Mouse (Mus musculus) heart, adult 2 months (tissue): ENCODE results near the gene Gck. TPM values are rescaled to one million over a fixed set of nuclear protein-coding genes. Genes with fewer than 3 reads are reported as not detected.

ENCODE experiments used
- DNase-seq, 2 experiments: peaks; one replicate each; pipeline ENCODE4 v3.0.0; 2021
- H3K27ac ChIP-seq: fragments of 200-600 bp; 2 replicates; pipeline ENCODE4 v1.8.1; 2022
- H3K27me3 ChIP-seq: fragments of 200-500 bp; 2 replicates; pipeline ENCODE4 v1.6.1; 2012; ENCODE audit warnings: mild to moderate bottlenecking, low read length, inconsistent platforms, mixed read lengths; ENCODE audit not compliant: control insufficient read depth, insufficient read depth
- H3K36me3 ChIP-seq: fragments of 200-500 bp; 2 replicates; pipeline ENCODE4 v1.6.1; 2012; ENCODE audit warnings: low read length, inconsistent platforms; ENCODE audit not compliant: control insufficient read depth, insufficient read depth
- H3K4me1 ChIP-seq: fragments of 200-500 bp; 2 replicates; pipeline ENCODE4 v1.6.1; 2011; ENCODE audit warnings: low read length; ENCODE audit not compliant: control insufficient read depth, insufficient read depth
- H3K4me3 ChIP-seq: fragments of 200-600 bp; 2 replicates; pipeline ENCODE4 v1.8.1; 2022
- H3K79me2 ChIP-seq: fragments of 200-500 bp; replicated peaks from 2 replicates; pipeline ENCODE4 v1.6.1; 2012; ENCODE audit warnings: mild to moderate bottlenecking, inconsistent platforms, low read length, moderate library complexity, mixed read lengths; ENCODE audit not compliant: control insufficient read depth, insufficient read depth
- H3K9ac ChIP-seq: fragments of 200-500 bp; 2 replicates; pipeline ENCODE4 v1.6.1; 2012; ENCODE audit warnings: low read depth, mild to moderate bottlenecking, control low read depth, inconsistent platforms, low read length, mixed read lengths
- CTCF ChIP-seq: fragments of 200-600 bp; IDR thresholded peaks from 2 replicates; pipeline ENCODE4 v1.8.1; 2022; ENCODE audit warnings: antibody characterized with exemption, mild to moderate bottlenecking, moderate library complexity
- EP300 ChIP-seq: fragments of 200-500 bp; IDR thresholded peaks from 2 replicates; pipeline ENCODE4 v1.6.1; 2011; ENCODE audit warnings: low read depth, low read length, control low read depth; ENCODE audit not compliant: insufficient read depth
- POLR2A ChIP-seq: fragments of 200-500 bp; IDR thresholded peaks from 2 replicates; pipeline ENCODE4 v1.6.1; 2011; ENCODE audit warnings: mild to moderate bottlenecking, low read depth, low read length, control low read depth; ENCODE audit not compliant: insufficient read depth
- WGBS: fragments of 180-500 bp; shearing (Covaris S2); methylation state at CpG from one replicate; pipeline ENCODE4 v1.1.7; 2018; 5-methylcytosine and 5-hydroxymethylcytosine counted together
- intact Hi-C: fragments of 180-260 bp; cut with DNase I; formaldehyde crosslinking; loops from one replicate; pipeline ENCODE4 v1.15.1; 2025
- polyA plus RNA-seq: library from polyadenylated mRNA; depleted of rRNA; stranded (reverse); fragments of >200 nt; gene quantifications from 2 replicates; pipeline ENCODE4 v1.2.3, GENCODE M21; 2012
- total RNA-seq, 2 experiments: library from RNA; stranded (reverse); gene quantifications; 2 replicates each; pipeline ENCODE4 v1.2.3; 2021

The Gck gene
- total and polyA plus RNA-seq, 3 experiments: 10.4 to 13.9 (median 10.5) TPM

DNA sequence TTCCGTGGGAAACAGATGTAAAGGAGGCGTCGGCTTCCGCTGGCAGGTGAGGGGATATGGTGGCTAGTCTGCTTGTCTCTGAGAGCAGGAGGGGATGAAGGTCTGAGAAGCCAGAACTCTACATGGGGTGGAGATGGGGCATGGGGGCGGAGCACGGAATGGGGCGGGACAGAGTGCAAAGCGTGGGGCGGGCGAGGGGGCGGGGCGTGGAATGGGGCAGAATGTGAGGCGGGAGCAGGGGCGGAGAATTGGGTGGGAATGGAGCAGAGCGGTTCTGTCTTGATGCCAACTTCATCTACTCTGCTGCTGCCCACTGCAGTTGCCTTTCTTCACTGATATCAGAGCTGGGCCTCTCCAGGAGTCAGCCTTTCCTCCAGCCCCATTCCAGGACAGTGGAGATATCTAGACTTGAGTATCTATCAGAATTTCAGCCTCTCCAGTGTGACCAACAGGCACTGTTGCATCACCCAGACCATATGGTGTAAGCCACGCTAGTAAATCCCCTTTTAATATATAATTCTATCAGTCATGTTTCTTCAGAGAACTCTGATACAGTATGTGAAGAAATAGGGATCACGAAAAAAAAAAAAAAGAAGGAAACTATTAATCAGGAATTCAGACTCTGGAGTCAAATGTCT lies 29.4 kb downstream of the Gck start:
- Histone ChIP-seq H3K79me2 (no peaks in the 10 kb centered on the region), H3K9ac (no peak overlapping the region), H3K27ac (no peak overlapping the region), H3K4me1 (peaks cover under 1% of the 10 kb centered on the region; the same call in 1 of the 2 replicates), H3K4me3 (no peak overlapping the region), H3K36me3 (no peaks in the 10 kb centered on the region), H3K27me3 (no peaks in the 10 kb centered on the region)
- 54% methylated on average over 16 of the region's 17 CpGs for WGBS
- intact Hi-C loops: no loop called here
- TF ChIP-seq POLR2A: no peak
- TF ChIP-seq CTCF: no peak
- no peak for TF ChIP-seq EP300
- DNase-seq: no peak

DNA sequence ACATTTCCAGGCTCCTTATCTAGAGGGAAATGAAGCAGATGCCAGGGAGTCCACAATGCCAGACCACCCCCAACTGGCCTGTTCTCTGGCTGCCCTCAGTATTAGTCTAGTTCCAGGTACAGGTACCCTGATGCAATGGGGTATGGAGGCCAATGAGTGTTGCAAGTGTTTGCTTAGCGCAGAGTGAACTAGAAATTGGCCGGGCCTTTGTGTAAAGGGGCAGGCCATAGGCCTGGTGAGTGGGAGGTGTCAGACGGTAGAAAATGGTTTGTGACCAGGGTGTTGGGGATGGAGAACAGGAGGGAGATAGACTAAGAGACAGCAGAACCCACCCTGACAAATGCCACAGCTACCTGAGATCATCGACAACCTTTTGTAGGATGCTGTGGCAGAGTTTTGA lies 30.3 kb downstream of the Gck start:
- intact Hi-C loops: no loop called here

GRCm38 (mm10) chr11:5918111-5918510 lies 31.8 kb downstream of the Gck start:
- H3K36me3 ChIP-seq: no peaks in the 10 kb centered on the region
- no peak overlapping the region for H3K4me3 ChIP-seq
- H3K9ac ChIP-seq: no peak overlapping the region
- H3K27ac ChIP-seq: no peak overlapping the region
- H3K27me3 ChIP-seq: no peaks in the 10 kb centered on the region
- intact Hi-C loops: no loop called here
- no peak for DNase-seq
- no peaks in the 10 kb centered on the region for H3K79me2 ChIP-seq
- H3K4me1 ChIP-seq: peaks cover 4% of the 10 kb centered on the region; the same call in 1 of the 2 replicates
- WGBS: 65% methylated on average over 2 of the region's 2 CpGs
- TF ChIP-seq EP300 (no peak), POLR2A (no peak), CTCF (no peak)

More for the DNA sequence above, 30.3 kb downstream of the Gck start:
- Histone ChIP-seq H3K4me3 (no peak overlapping the region), H3K79me2 (no peaks in the 10 kb centered on the region), H3K36me3 (no peaks in the 10 kb centered on the region), H3K27me3 (no peaks in the 10 kb centered on the region), H3K9ac (no peak overlapping the region), H3K27ac (no peak overlapping the region), H3K4me1 (peaks cover 4% of the 10 kb centered on the region; the same call in 1 of the 2 replicates)
- WGBS: 97% methylated on average over 4 of the region's 4 CpGs
- TF ChIP-seq POLR2A (no peak), CTCF (no peak), EP300 (no peak)
- DNase-seq: no peak

DNA sequence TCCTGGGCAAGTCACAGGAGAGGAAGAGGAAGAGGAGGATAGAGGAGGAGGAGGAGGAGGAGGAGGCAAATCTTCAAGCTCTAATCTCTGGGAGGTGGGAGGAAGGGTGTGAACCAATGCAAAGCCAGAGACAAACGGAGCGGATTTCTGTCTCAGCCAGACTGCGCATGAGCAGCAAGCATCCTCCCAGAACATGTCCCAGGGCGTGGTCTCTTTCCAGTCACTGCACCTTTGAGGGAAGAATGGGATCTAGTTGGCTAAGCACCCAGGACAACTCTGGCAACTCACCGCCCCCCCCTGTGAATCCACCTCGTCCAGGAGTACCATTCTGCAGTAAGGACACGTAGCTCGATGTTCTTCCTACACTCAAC lies 33.7 kb downstream of the Gck start:
- peak overlapping the region; percentile 29; the same call in 1 of the 2 replicates for H3K9ac ChIP-seq
- WGBS: 38% methylated on average over 8 of the region's 8 CpGs
- no peaks in the 10 kb centered on the region for H3K36me3 ChIP-seq
- peak; percentile 43; the same call in 1 of the 2 replicates for TF ChIP-seq POLR2A
- no peak for TF ChIP-seq CTCF
- TF ChIP-seq EP300: peak; percentile 35; the same call in 1 of the 2 replicates
- peaks cover 6% of the 10 kb centered on the region; the same call in 1 of the 2 replicates for H3K4me1 ChIP-seq
- H3K4me3 ChIP-seq: no peak overlapping the region
- peak overlapping the region; percentile 65 for H3K27ac ChIP-seq
- no peaks in the 10 kb centered on the region for H3K79me2 ChIP-seq
- intact Hi-C loops: no loop called here
- DNase-seq: peak in 1 of 2 experiments; percentile 54
- no peaks in the 10 kb centered on the region for H3K27me3 ChIP-seq

DNA sequence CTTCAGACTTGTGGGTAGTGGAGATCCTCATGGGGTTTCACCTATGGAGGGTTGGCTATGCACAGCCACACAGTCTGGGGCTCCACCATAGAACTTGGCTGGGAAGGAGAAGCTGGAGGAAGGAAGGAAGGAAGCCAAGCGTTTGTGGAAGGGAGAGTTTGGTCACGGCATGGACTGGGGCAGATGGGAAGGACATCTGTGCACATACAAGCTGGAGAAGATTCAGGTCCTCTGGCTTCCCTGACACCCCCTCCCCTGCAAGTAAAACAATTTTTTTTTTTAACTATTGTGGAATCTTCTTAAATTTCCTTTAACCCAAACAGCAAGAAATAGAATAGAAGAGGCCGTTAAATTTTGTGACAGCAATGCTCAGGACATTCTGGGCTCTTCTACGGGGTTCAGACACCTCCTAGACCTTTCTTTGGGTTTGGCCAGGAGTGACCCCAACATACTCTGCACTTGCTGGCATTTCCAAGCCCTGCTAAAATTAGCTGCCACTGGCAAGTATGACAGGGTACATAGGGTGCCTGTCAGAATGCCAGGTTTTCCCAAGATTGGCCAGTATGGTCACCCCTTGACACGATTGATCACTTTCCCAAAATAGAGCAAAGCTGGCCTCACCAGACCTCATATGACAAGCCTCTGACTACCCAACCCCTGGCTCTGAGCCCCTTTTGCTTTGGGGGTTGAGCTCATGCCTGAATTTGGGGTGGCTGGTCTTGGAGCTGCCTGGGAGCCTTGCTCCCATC lies 34.3 kb downstream of the Gck start:
- no peaks in the 10 kb centered on the region for H3K36me3 ChIP-seq
- whole genome bisulfite sequencing: 26% methylated on average over 5 of the region's 5 CpGs

GRCm38 (mm10) chr11:5914940-5915339 lies 34.9 kb downstream of the Gck start:
- H3K27ac ChIP-seq: peak overlapping the region; percentile 65
- no peaks in the 10 kb centered on the region for H3K36me3 ChIP-seq
- no peaks in the 10 kb centered on the region for H3K27me3 ChIP-seq
- TF ChIP-seq EP300: 0 out of 2 replicates have a peak, but pooled peaks have one; percentile 37
- no peak for TF ChIP-seq CTCF
- WGBS: 42% methylated on average over 5 of the region's 5 CpGs
- H3K4me3 ChIP-seq: no peak overlapping the region
- peaks cover 6% of the 10 kb centered on the region; the same call in 1 of the 2 replicates for H3K4me1 ChIP-seq
- no peaks in the 10 kb centered on the region for H3K79me2 ChIP-seq
- intact Hi-C loops: loop anchor here (2.0 kb wide), 1 partner anchor 28 kb away; no protein-coding TSS in a partner anchor
- peak; percentile 33 to 36 for DNase-seq
- no peak overlapping the region for H3K9ac ChIP-seq

More for the DNA sequence above, 34.3 kb downstream of the Gck start:
- no peak overlapping the region for H3K4me3 ChIP-seq
- no peak overlapping the region for H3K9ac ChIP-seq
- intact Hi-C loops: loop anchor here (2.0 kb wide), 1 partner anchor 29 kb away; no protein-coding TSS in a partner anchor
- H3K27me3 ChIP-seq: no peaks in the 10 kb centered on the region
- no peaks in the 10 kb centered on the region for H3K79me2 ChIP-seq
- TF ChIP-seq EP300: peak; percentile 66; the same call in 1 of the 2 replicates
- no peak for TF ChIP-seq POLR2A
- H3K27ac ChIP-seq: peak overlapping the region; percentile 65
- peaks cover 6% of the 10 kb centered on the region; the same call in 1 of the 2 replicates for H3K4me1 ChIP-seq
- DNase-seq: peak; percentile 59 to 73
